Mouse (Mus musculus): ENCODE measurements around the gene Gm13199.

GRCm38 (mm10) chr2:5906625-5907024 lies 43.9 kb upstream of the Gm13199 start:
- no peak for TF ChIP-seq EP300 (optimal IDR thresholded peaks at IDR 0.05)
- TF ChIP-seq CTCF (IDR thresholded peaks at IDR 0.05; ENCODE audit: low read depth): peak; percentile 79

All from stomach, postnatal 0 days (tissue).